Mouse (Mus musculus): ENCODE measurements around the gene Ablim1.

The Ablim1 gene

DNA sequence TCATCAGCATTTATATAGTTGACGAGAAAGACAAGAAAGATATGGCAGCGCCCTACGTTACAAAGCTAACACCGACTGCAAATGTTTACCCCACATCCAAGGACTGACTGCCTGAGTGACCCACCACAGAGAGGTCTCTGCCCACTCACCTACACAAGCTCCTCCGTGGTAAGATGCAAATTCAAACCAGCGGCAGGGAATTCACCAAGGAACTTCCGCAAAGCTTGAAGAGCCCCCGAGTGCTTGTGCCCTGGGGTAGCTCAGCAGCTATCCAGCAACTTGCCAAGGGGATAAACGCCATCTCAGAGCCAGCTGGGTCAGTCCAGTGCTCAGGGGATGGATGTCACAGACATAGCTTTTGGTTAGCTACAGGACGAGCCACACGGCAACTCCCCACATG lies 95.0 kb downstream of the Ablim1 start:
- no peak for DNase-seq (ENCODE audit: low read depth)

DNA sequence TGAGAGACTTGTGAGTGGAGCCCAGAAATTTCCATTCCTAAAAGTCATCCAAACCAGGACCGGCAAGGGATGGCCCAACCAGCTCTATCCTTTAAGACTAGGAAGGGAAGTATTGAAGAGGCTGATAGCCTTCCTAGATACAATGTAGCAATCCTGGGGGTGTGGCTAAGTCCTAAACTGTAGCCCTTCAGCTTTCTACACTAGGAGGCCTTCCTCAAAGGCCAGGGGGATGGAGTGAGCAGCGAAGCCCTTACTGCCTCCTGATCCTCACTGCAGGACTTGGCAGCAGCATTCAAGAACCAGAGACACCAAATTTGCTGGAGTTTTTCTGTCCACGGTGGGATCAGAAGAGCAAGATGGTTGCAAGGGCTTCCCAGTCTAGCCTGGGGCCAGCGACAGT lies 97.6 kb downstream of the Ablim1 start:
- no peak for DNase-seq (ENCODE audit: low read depth)

DNA sequence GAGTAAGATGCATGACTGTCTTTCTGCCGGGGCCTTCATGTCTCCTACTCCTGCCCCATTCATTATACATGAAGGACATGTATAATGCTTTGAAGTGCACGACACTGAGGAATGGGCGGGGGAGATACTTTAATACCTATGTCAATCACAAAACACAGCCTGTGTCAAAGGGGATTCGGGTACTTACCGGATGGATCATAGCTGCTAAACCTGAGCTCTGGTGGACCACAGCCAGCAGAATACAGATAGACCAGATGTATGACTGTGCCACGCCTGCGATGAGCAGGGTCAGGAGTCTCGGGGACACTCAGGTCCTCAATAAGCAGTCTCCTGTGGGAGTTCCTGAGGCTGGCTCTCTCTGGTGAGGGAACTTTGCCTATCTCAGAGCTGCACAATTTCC lies 99.2 kb downstream of the Ablim1 start:
- no peak for DNase-seq (ENCODE audit: low read depth)

DNA sequence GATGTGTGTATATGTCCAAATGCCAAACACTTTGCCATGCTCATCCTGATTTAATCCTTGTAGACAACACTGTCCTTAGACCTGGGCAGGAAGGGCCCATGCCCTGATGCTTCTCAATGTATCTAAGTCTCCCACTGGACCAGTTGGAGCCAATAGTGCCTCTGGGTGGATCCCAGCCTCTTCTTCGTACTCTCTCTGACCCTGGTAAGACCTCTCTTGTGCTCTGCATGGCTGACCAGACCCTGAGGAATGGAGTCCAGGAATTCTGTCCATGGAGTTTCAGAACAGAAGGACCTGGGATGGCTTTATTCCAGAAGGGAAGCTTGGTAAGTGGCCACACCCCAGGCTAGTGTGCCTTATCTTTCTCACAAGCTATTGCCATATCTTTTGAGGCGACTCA lies 102.3 kb downstream of the Ablim1 start:
- DNase-seq (ENCODE audit: low read depth), result no peak

DNA sequence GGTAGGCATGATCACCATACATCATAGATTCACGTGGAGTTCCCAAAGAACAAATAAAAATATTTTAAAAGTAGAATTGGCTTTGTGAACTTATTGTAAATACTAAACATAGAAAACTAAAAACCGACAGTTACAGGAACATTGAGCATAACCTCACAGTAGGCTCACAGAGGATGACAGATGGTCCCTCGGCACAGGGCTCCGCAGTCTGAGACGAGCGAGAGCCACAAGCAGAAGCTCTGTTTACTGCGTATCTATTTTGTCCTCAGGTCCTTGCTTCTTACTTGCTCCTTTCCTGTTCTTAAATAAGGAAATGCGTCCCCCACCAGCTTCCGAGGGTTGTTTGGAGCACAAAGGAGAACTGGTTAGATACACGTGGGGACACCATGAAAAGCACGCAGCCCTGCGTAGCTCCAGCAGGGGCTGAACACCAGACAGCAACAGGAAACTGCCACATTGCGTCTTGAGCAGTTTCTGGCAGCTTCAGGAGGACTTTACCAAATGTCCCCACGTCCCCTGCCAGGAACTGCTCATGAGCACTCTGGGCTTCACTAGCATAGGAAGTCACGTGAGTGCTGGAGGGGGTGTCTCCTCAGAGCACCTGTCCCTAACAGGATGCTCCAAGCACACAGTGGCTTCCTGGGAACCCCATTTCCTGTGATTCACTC lies 103.1 kb downstream of the Ablim1 start:
- DNase-seq (ENCODE audit: low read depth), result peak; percentile 28

DNA sequence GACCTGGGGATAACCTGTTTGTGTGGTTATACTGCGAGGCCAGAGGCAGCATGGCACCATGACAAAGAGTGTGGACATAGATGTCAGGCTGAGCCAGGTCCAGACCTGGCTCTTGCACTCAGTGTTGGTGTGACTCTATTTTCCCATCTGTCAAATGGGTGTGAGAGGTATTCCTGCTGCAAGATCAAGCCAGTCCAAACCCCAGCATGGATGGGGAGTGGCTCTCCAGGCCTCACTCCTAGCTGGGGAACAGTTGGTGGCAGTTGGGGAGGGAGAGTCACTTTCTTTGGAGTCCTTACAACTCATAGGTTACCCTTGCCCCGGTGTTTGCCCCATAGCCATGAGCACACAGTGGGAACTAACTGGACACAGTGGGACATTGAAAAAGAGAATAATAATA lies 103.8 kb downstream of the Ablim1 start:
- no peak for DNase-seq (ENCODE audit: low read depth)

DNA sequence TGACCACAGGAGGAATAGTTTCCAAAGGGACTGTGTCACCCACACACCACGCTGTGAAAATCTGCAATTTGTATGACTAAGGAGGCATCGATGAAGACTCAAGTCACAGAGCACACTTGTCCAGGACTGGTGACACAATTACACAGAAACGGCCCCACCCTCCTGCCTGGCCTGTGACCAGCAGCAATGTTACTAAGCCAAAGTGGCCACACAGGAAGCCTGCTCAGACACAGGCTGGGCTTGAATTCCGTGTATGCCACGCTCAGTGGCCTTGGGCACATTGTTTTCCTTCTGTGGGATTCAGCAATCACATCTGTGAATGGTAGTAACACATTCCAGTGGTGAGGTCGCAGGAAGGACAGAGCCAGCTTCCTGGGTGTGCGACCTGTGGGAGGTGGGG lies 110.6 kb downstream of the Ablim1 start:
- DNase-seq (ENCODE audit: low read depth), result no peak

DNA sequence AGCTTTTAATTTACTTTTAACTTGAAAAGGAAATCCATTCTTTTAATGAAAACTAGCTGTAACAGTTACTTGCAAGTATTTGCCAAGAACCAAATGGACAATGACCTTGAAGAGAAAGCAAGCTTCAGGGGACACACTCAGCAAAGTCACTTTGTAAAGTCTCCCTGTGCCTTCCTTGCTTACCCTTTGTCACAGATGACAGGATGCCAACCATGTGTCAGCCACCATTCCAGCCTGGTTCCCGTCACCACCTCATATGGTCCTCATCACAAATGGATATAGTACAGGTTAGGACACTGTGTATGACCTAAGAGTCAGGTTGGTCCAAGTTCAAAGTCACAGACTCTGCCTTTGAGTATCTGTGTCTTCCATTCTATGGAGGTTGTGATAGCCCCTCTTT lies 112.2 kb downstream of the Ablim1 start:
- no peak for DNase-seq (ENCODE audit: low read depth)

DNA sequence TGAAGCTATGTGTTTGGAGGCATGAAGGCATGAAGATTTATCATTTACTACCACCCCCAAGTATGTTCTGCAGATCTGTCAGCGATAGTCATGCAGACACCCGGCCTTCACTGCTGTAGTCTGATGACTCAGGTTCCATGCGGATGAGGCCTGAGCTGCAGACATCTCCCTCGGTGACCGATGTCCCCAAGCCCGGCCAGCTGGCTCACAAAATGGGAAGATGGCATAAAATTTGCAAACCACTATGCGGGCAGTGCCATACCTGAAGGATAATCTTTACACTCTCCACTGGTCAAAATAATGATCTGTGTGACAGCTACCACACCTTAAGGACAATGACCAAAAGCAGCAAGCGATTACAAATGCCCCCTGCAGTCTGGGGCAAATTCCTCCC lies 113.6 kb downstream of the Ablim1 start:
- no peak for DNase-seq (ENCODE audit: low read depth)

DNA sequence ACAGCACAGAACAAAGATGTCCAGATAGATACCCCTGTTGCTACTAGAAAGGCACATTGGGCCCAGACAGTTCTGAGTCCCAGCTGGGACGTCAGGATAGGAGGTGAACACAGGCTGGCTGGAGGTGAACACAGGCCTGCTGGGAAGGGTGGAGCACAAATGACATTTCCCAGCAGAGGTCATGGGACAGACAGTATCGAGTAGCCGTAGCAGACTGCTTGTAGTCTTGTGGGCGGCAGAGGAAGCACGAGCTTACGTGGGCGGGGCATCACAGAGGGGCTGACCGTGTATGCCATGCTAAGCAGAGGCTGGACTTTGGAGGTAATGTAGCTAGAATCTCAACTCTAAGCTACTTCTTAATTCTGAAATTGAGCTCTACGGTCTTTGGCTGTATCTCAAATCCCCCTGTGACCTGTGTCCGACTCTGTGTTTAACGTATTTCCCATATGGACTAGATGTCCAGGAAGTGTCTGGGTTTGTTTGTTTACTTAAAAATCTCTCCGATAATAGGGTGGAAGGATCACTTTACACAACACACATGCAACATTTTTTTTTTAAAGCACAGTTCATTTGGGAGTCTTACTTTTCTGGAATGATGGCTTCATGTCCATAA lies 114.1 kb downstream of the Ablim1 start:
- no peak for DNase-seq (ENCODE audit: low read depth)

DNA sequence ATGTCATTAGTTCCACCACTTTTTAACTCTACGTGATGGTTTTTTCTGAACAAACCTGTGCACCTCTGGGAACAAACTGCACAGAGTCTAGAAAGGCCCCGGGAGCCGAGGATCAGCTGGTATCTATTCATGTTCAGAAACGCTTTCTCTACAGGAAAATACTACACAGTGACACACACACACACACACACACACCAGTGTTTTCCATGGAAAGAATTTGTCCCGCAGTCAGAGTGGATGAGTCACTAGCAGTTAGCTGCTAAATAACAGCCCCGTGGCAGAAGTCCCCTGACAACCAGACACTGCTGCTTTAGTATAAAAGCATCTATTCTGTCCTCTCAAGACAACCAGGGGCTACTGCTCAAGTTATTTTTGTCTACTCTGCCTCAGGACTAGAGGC lies 115.4 kb downstream of the Ablim1 start:
- DNase-seq (ENCODE audit: low read depth), result no peak

DNA sequence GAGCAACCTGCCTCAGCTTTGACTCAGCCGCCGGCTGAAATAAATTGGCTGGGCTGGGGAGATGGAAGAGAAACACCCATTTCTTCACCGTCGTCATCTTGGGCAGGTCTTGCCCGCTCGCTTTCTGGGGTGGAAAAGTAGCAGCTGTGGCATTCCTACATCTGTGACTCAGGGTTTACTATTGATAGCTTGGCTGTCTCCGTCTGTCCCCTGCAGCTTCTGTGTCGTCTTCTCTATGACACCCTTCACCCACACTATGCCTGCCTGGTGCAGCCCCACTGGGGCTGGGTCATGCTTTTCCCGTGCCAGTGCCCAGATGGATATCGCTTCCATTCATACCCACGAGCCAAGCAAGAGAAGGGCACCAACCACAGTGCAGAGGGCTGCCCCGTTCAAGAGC lies 116.2 kb downstream of the Ablim1 start:
- DNase-seq (ENCODE audit: low read depth), result no peak

DNA sequence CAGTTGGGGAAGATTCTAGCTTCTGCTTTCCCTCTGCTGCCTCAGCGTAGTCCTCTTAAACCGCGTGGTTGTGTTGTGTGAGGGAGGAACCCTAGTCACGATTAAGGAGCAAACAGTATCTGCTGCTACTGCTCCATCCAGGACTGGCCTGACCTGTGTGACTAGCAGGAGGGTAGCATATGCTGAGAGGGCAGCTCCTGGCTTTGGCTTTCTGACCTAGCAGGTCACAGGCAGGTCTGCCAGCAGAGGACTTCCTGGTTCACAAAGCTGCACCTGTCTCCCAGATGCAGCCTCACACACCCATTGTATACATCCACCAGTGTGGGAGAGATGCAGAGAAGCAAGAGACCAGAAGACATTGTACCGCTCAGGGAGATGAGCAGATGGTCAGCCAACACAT lies 116.7 kb downstream of the Ablim1 start:
- DNase-seq (ENCODE audit: low read depth), result no peak

DNA sequence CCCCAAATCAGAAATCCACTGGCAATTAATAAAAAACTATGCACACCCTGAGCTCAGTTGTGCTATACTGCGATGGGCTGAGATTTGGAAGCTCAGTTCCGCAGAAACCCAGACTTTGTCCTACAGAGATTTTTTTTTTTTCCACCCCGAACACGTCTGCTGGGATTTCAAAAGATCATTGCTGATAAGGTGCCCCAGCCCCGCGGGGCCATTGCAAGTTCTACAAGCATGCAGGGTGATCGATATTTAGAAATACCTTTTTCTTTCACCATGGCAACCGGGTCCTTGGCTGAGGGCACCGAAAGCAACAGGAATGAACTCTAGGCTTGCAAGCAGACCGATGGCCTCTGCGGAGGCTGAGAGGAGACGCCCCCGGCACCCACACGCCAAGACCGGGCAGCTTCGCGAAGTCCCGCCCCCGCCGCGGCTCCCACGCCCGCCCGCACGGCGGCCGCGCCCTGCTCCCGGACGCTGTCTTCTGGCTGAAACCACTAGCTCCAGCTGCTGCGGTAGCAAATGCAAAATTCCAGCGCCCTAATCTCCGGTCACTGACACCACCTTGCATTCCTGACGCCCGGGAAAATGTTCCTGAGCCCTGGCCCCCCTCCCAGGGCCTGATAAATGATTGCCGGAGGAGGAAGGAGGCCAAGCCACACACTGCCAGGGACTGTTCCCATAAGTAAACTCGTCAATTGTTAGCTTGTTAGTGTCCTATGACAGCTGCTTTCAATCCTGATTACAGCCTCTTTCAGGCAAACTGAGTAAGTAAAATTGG lies 117.5 kb downstream of the Ablim1 start:
- DNase-seq (ENCODE audit: low read depth), result no peak

DNA sequence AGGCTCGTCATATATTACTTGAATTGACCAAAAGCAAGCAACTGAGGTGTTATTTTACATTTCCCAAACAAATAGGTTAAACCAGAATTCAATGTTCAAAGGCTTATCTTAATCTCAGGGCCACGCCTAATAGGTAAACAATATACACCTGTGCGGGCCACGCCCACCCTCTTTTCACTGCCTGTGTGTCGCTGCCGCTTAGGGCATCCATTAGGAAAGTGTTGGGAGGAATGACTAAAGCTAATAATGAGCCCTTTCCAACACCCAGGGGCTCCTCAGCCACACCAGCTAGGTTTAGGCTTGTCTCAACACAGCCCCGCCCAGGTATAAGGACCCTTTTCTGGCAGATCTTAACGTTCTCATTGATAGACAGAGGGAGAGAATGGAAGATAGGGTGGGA lies 118.1 kb downstream of the Ablim1 start:
- no peak for DNase-seq (ENCODE audit: low read depth)

DNA sequence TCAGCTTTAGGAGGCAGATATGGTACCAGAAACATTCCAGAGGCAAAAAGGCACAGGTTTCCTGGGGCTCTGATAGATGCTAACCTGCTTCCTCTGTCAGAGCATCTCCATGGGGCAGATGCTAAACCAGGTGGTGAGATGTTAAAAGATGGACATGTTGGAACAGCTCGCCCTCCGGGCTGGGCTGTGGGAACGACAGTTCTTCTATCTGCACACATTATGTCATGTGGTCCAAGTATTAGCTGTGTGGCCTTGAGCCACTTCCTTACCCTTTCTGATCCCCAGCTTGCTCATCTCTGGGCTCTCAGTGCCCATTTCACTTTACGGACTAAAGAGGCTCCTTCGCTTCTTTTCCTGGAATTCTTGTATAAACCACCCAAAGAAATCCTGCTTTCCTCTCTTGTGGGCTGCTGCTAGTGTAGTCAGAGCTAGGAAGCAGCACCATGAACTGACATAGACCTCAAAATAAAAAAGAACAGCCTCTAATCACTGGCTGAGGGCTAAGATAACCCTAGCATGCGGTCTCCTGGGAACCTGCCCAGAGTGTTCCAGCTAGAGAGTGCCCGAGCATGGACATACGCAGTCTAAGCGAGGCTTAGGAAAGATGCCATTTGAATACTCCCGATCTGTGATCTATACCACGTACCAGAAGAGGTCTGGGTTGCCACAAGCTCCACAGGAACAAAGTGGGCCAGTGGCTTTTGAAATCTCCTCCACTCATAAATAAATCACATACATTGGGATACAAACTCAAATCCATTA lies 119.4 kb downstream of the Ablim1 start:
- no peak for DNase-seq (ENCODE audit: low read depth)

DNA sequence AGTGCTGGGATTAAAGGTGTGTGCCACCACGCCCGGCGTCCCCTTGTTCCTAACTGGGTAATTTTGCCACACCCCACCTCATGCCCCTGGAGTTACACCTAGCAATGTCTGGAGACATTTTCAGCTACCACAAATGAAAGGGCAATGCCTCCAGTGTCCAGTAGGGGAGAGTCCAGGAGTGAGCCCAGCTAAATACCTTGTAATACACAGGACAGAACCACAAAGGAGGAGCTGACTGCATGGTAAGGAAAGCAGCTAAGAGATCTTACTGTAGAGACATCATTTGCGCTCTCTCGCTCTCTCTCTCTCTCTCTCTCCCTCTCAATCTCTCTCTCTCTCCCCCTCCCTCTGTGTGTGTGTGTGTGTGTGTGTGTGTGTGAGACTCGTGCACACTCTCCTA lies 120.8 kb downstream of the Ablim1 start:
- DNase-seq (ENCODE audit: low read depth), result no peak

DNA sequence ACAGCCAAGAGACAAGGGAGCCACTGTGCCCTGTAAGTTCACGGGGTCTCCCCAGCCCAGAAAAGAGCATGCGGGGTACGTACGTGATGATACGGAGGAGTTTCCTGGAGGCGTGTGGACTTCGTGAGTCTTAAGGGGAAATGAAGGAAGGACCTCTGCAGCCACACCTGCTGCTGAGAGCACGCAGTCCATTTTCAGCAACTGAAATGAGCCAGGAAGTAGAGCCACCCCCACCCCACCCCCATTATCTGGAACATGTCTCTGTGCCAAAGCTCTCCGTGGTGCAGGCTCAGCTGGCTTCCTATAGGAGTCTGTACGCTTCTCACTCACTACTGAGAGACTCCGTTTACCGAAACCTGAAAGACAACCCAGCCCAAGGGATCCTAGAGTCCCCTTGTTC lies 121.3 kb downstream of the Ablim1 start:
- DNase-seq (ENCODE audit: low read depth), result no peak

DNA sequence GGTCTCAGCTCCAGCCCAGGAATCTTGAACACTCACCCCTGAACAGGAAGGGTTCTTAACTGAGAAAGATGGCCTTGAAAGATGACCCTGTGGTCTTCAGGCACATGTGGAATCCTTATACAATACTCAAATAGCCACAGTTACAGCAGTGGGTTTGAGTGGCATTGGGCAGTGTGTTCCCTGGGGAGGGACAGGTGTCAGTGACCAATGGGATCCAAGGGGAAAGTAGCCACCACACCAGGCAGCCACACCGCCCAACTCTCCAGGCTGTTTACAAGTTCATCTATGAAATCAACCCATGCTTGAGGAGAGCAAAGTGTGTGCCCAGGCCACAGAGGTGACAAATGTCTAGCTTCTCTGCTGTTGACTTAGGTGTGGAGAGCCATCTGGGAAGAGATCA lies 123.6 kb downstream of the Ablim1 start:
- no peak for DNase-seq (ENCODE audit: low read depth)

DNA sequence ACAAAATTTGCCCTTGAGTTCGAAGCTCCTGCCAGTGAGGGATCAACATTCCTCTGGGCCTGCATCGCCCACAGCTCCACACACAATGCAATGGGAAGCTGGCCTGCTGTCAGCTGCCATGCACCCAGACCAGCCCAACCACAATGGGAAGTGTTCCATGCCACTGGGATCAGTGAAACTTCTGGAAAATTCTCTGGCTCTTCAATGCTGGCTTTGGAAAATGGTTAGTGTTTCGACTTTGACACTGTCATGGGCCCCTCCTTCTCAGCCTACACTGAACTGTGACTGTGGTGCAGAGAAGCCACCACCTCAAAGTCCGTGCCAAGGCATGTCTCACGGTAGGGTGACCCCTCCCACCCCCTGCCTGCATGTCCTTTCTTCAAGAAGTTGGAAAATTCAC lies 125.3 kb downstream of the Ablim1 start:
- no peak for DNase-seq (ENCODE audit: low read depth)

DNA sequence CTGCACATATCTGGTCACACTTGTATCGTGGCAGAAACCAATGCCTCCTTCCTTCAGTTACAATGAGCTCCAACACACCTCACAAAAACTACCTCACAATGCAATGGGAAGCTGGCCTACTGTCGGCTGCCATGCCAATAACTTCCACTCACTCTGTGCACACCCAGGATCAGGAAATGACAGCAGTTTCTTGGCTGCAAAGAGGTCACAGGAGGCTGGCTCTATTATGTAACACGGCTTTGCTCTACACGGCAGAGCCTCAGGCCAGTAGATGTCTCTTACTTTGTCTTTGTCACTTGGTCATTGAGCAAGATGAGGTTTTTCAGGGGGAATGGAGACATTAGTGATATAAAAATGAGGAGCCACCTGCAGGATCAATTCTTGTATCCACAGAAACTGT lies 126.2 kb downstream of the Ablim1 start:
- DNase-seq (ENCODE audit: low read depth), result no peak

DNA sequence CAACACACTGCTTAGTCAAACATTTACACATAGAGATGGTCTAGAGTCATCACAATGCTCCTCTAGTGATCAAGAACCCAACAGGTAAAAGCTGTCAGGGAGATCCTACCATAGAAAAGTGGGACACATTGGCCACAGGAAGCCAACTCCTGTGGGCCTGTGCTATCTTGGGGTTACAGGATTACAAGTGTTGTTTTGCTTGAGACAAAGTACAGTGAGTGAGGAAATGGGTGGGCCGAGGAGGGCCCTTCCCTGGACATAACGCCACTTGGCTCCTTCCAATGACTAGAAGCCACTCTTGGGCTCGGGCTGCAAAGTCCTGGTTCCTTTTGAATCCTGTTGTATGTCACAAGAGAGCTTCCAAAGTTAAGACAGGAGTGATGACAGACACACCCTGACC lies 129.7 kb downstream of the Ablim1 start:
- DNase-seq (ENCODE audit: low read depth), result no peak

Data from c-Kit-positive CD71-negative TER-119-negative erythroid progenitor cells, embryonic 14.5 days (primary cell).